Mouse (Mus musculus) thymus, adult 2 months (tissue): Measurements from ENCODE around the gene Cyb5r3. TPM values are rescaled to one million over a fixed set of nuclear protein-coding genes. Genes with fewer than 3 reads are reported as not detected.

ENCODE experiments used
- DNase-seq: peaks from one replicate; pipeline ENCODE4 v3.0.0; 2021
- H3K27ac ChIP-seq: fragments of 200-500 bp; 2 replicates; pipeline ENCODE4 v1.5.1; 2012; ENCODE audit warnings: low read length, control low read depth; ENCODE audit not compliant: control insufficient read depth, insufficient read depth
- H3K27me3 ChIP-seq: fragments of 200-500 bp; 2 replicates; pipeline ENCODE4 v1.6.1; 2012; ENCODE audit warnings: mild to moderate bottlenecking, low read length, moderate library complexity, mixed read lengths; ENCODE audit not compliant: control insufficient read depth, insufficient read depth
- H3K36me3 ChIP-seq: fragments of 200-500 bp; 2 replicates; pipeline ENCODE4 v1.6.1; 2012; ENCODE audit warnings: mild to moderate bottlenecking, low read length, moderate library complexity; ENCODE audit not compliant: control insufficient read depth, insufficient read depth
- H3K4me1 ChIP-seq: fragments of 200-500 bp; replicated peaks from 2 replicates; pipeline ENCODE4 v1.6.1; 2012; ENCODE audit warnings: low read length; ENCODE audit not compliant: control insufficient read depth, insufficient read depth
- H3K4me3 ChIP-seq: fragments of 200-500 bp; 2 replicates; pipeline ENCODE4 v1.5.1; 2012; ENCODE audit warnings: mild to moderate bottlenecking, low read length, control low read depth, moderate library complexity; ENCODE audit not compliant: control insufficient read depth, insufficient read depth
- CTCF ChIP-seq: fragments of 200-500 bp; IDR thresholded peaks from 2 replicates; pipeline ENCODE4 v1.5.1; 2012; ENCODE audit warnings: mild to moderate bottlenecking, control low read depth, low read length, moderate library complexity, borderline replicate concordance; ENCODE audit not compliant: control insufficient read depth, poor library complexity, insufficient read depth; ENCODE audit errors: extremely low read depth
- POLR2A ChIP-seq: fragments of 200-500 bp; IDR thresholded peaks from 2 replicates; pipeline ENCODE4 v1.6.1; 2012; ENCODE audit warnings: mild to moderate bottlenecking, low read length, control low read depth, moderate library complexity; ENCODE audit not compliant: control insufficient read depth, poor library complexity, insufficient read depth; ENCODE audit errors: extremely low read depth
- WGBS: fragments of 180-500 bp; shearing (Covaris S2); methylation state at CpG from one replicate; pipeline ENCODE4 v1.1.7; 2018; 5-methylcytosine and 5-hydroxymethylcytosine counted together
- polyA plus RNA-seq: library from polyadenylated mRNA; depleted of rRNA; stranded (reverse); fragments of >200 nt; gene quantifications from 2 replicates; pipeline ENCODE4 v1.2.3, GENCODE M21; 2012

The Cyb5r3 gene
- polyA plus RNA-seq, 1 experiment = 60.5 TPM

GRCm38 (mm10) chr15:83150694-83151093, 21.7 kb downstream of the Cyb5r3 start:
- no peaks in the 10 kb centered on the region for H3K36me3 ChIP-seq
- no peak for DNase-seq
- H3K27ac ChIP-seq = no peak overlapping the region
- no peaks in the 10 kb centered on the region for H3K27me3 ChIP-seq
- 92% methylated on average over 4 of the region's 4 CpGs for WGBS
- H3K4me1 ChIP-seq = peaks cover 9% of the 10 kb centered on the region
- H3K4me3 ChIP-seq = no peak overlapping the region
- no peak for TF ChIP-seq CTCF
- no peak for TF ChIP-seq POLR2A

- Histone ChIP-seq H3K4me3 (no peak overlapping the region), H3K27me3 (no peaks in the 10 kb centered on the region), H3K36me3 (no peaks in the 10 kb centered on the region), H3K4me1 (peaks cover 9% of the 10 kb centered on the region), H3K27ac (peak overlapping the region; percentile 54)
- no peak for DNase-seq
- 44% methylated on average over 3 of the region's 3 CpGs for WGBS
- TF ChIP-seq POLR2A (no peak), CTCF (no peak)
These were observed 22.3 kb downstream of the Cyb5r3 start for GRCm38 (mm10) chr15:83150073-83150442.

- Histone ChIP-seq H3K27ac (peak within 1 kb of the TSS; percentile 83), H3K27me3 (no peaks in the 10 kb centered on the region), H3K4me3 (peak within 1 kb of the TSS; percentile 98), H3K4me1 (peaks cover 9% of the 10 kb centered on the region), H3K36me3 (no peaks in the 10 kb centered on the region)
- WGBS = under 1% methylated on average over 56 of the region's 56 CpGs
- DNase-seq = peak; percentile 98
- TF ChIP-seq POLR2A (peak; percentile 80), CTCF (no peak)
These were observed 23.0 kb downstream of the Cyb5r3 start, which contains the start of gene Poldip3 for GRCm38 (mm10) chr15:83149196-83150072. Poldip3 (minus strand) TSS chr15:83149384.

- no peak for DNase-seq
- TF ChIP-seq CTCF (no peak), POLR2A (no peak)
- H3K4me3 ChIP-seq = peak overlapping the region; percentile 98
- H3K4me1 ChIP-seq = peaks cover 9% of the 10 kb centered on the region
- H3K27me3 ChIP-seq = no peaks in the 10 kb centered on the region
- H3K36me3 ChIP-seq = no peaks in the 10 kb centered on the region
- peak overlapping the region; percentile 83 for H3K27ac ChIP-seq
- under 1% methylated on average over 40 of the region's 41 CpGs for WGBS
These were observed 23.6 kb downstream of the Cyb5r3 start for GRCm38 (mm10) chr15:83148801-83149195.

GRCm38 (mm10) chr15:83148395-83148794, 24.0 kb downstream of the Cyb5r3 start:
- peak overlapping the region; percentile 98 for H3K4me3 ChIP-seq
- 2% methylated on average over 21 of the region's 21 CpGs for WGBS
- no peak for TF ChIP-seq POLR2A
- TF ChIP-seq CTCF = no peak
- DNase-seq = no peak
- no peaks in the 10 kb centered on the region for H3K36me3 ChIP-seq
- no peaks in the 10 kb centered on the region for H3K27me3 ChIP-seq
- peaks cover 9% of the 10 kb centered on the region for H3K4me1 ChIP-seq
- H3K27ac ChIP-seq = peak overlapping the region; percentile 83; the same call in 1 of the 2 replicates

GRCm38 (mm10) chr15:83145541-83145940, 26.9 kb downstream of the Cyb5r3 start:
- H3K27me3 ChIP-seq = no peaks in the 10 kb centered on the region
- no peaks in the 10 kb centered on the region for H3K36me3 ChIP-seq
- no peak overlapping the region for H3K27ac ChIP-seq
- no peak for DNase-seq
- no peak for TF ChIP-seq POLR2A
- TF ChIP-seq CTCF = no peak
- 78% methylated on average over 6 of the region's 6 CpGs for WGBS
- H3K4me1 ChIP-seq = peaks cover 13% of the 10 kb centered on the region
- no peak overlapping the region for H3K4me3 ChIP-seq
